Mouse (Mus musculus) liver, postnatal 0 days (tissue): ENCODE data around the gene 1110051M20Rik.

Source experiments
- CTCF ChIP-seq: sonication (generic); IDR thresholded peaks from 2 replicates; pipeline ENCODE4 v1.5.1; 2016; ENCODE audit warnings: antibody characterized with exemption, low read depth
- EP300 ChIP-seq: IDR thresholded peaks from 2 replicates; pipeline ENCODE4 v1.6.1; 2016; ENCODE audit warnings: antibody characterized with exemption, low read depth, mild to moderate bottlenecking

DNA sequence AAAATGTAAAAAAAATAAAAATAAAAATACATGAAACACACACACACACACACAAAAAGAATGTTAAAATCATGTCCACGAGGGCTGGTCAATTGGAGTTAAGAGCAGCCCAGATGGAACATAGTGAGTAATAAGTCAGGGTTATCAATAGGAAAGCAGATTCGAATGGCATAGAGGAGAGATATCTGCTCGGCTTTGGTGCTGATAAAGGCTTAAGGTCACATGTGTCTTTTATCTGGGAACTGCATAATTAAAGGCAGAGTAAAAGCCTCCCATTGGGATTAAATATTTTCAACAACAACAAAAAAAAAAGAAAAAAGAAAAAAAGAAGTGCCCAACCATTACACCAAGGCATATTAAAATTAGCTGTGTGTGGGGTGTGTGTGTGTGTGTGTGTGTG is 55.8 kb downstream of the 1110051M20Rik start:
- TF ChIP-seq CTCF = no peak
- TF ChIP-seq EP300 = peak; percentile 83
